Mouse (Mus musculus) layer of hippocampus, postnatal 14 days (tissue): ENCODE measurements around the gene Olfr460. TPM values are rescaled to one million over a fixed set of nuclear protein-coding genes. Genes with fewer than 3 reads are reported as not detected.
A peak's percentile ranks its signal among the peaks of the same experiment; 100 is the strongest.

Experiments used
- DNase-seq, 2 experiments: peaks; one replicate each; pipeline ENCODE4 v3.0.0; 2021 to 2022; ENCODE audit warnings: low spot score in 2 of 2, mixed read lengths in 1 of 2
- long read RNA-seq, 2 experiments: library from polyadenylated mRNA; stranded (forward); transcript quantifications; one replicate each; pipeline ENCODE4 v2.0.0; 2021
- total RNA-seq, 2 experiments: library from RNA; stranded (reverse); gene quantifications; 2 replicates each; pipeline ENCODE4 v1.2.3; 2021

The Olfr460 gene
- not detected for total RNA-seq
- long read RNA-seq, experiment 1: 0 reads
- long read RNA-seq, experiment 2: 0 reads

GRCm38 (mm10) chr6:40569187-40569586, at the start of gene Olfr460:
Gene Olfr460, plus strand, starts transcription at chr6:40569487.
- no peak for DNase-seq

- DNase-seq: no peak
Measured at GRCm38 (mm10) chr6:40544690-40545089, 24.6 kb upstream of the Olfr460 start.

- DNase-seq: no peak
Measured at GRCm38 (mm10) chr6:40554950-40555349, 14.3 kb upstream of the Olfr460 start, which contains the start of gene Olfr461. Gene Olfr461, minus strand, starts transcription at chr6:40555050.

- no peak for DNase-seq
Measured at GRCm38 (mm10) chr6:40573618-40574017, 4.3 kb downstream of the Olfr460 start.

GRCm38 (mm10) chr6:40576305-40576704, 7.0 kb downstream of the Olfr460 start:
- no peak for DNase-seq

GRCm38 (mm10) chr6:40584336-40584735, 15.0 kb downstream of the Olfr460 start:
- DNase-seq: no peak

GRCm38 (mm10) chr6:40585645-40586044, 16.4 kb downstream of the Olfr460 start, which contains the start of gene Clec5a:
Gene Clec5a, minus strand, starts transcription at chr6:40585821.
- no peak for DNase-seq

- DNase-seq: no peak
Measured at GRCm38 (mm10) chr6:40588346-40588745, 19.1 kb downstream of the Olfr460 start.

- no peak for DNase-seq
Measured at GRCm38 (mm10) chr6:40594804-40595550, 25.7 kb downstream of the Olfr460 start.

- peak in 1 of 2 experiments; percentile 28 for DNase-seq
Measured at GRCm38 (mm10) chr6:40598546-40598945, 29.3 kb downstream of the Olfr460 start.

GRCm38 (mm10) chr6:40607431-40607830, 38.1 kb downstream of the Olfr460 start:
- DNase-seq: peak in 1 of 2 experiments; percentile 64

- peak; percentile 22 to 77 for DNase-seq
Measured at GRCm38 (mm10) chr6:40610244-40610643, 41.0 kb downstream of the Olfr460 start.

GRCm38 (mm10) chr6:40613260-40613852, 44.1 kb downstream of the Olfr460 start, which contains the start of gene Tas2r138:
Gene Tas2r138, minus strand, starts transcription at chr6:40613310.
- DNase-seq: no peak

- peak; percentile 65 to 77 for DNase-seq
Measured at GRCm38 (mm10) chr6:40617965-40618364, 48.7 kb downstream of the Olfr460 start.

Other genes starting within 250 kb of the Olfr460 start
- 10 to 100 TPM; 50.4 to 53.9 TPM for gene Agk, start 244.3 kb upstream of the Olfr460 start, total RNA-seq
- 10 to 100 TPM; 40.8 to 44.6 TPM for gene E330009J07Rik, start 133.4 kb upstream of the Olfr460 start, total RNA-seq
- gene Wee2, start 130.4 kb upstream of the Olfr460 start, total RNA-seq: not detected
- 10 to 100 TPM; 33.7 to 34.1 TPM for gene Ssbp1, start 98.1 kb upstream of the Olfr460 start, total RNA-seq
- under 1 TPM in 1 of 2 experiments, not detected in 1; 0.30 TPM for gene Tas2r137, start 78.3 kb upstream of the Olfr460 start, total RNA-seq
- gene Tas2r108, start 76.0 kb upstream of the Olfr460 start, total RNA-seq: under 1 TPM in 1 of 2 experiments, not detected in 1; 0.44 TPM
- not detected for gene Prss37, start 50.0 kb upstream of the Olfr460 start, total RNA-seq
- gene Olfr461, start 14.4 kb upstream of the Olfr460 start, total RNA-seq: not detected
- under 1 TPM; 0.37 to 0.45 TPM for gene Clec5a, start 16.3 kb downstream of the Olfr460 start, total RNA-seq
- gene Tas2r138, start 43.8 kb downstream of the Olfr460 start, total RNA-seq: not detected
- under 1 TPM; 0.26 to 0.32 TPM for gene Mgam, start 59.3 kb downstream of the Olfr460 start, total RNA-seq